Mouse (Mus musculus) c-Kit-positive CD71-positive TER-119-positive erythroid progenitor cells, embryonic 14.5 days (primary cell): Measurements from ENCODE around the gene Nrap.

ENCODE experiments used
- DNase-seq: peaks from one replicate; pipeline ENCODE4 v3.0.0-alpha.2; 2013; ENCODE audit warnings: low spot score

The Nrap gene

GRCm38 (mm10) chr19:56297264-56297663 lies 92.6 kb downstream of the Nrap start:
- DNase-seq = no peak

- no peak for DNase-seq
Measured at GRCm38 (mm10) chr19:56296668-56297067, 93.2 kb downstream of the Nrap start.

- peak; percentile 16 for DNase-seq
Measured at GRCm38 (mm10) chr19:56294654-56295399, 95.0 kb downstream of the Nrap start.

GRCm38 (mm10) chr19:56292335-56292734 lies 97.5 kb downstream of the Nrap start:
- DNase-seq = no peak

GRCm38 (mm10) chr19:56291898-56292297 lies 97.9 kb downstream of the Nrap start:
- DNase-seq = no peak

GRCm38 (mm10) chr19:56289642-56290041 lies 100.2 kb downstream of the Nrap start:
- DNase-seq = no peak

GRCm38 (mm10) chr19:56288436-56288835 lies 101.4 kb downstream of the Nrap start:
- DNase-seq = no peak

GRCm38 (mm10) chr19:56287580-56288367 lies 102.1 kb downstream of the Nrap start:
- DNase-seq = no peak

GRCm38 (mm10) chr19:56286866-56287265 lies 103.0 kb downstream of the Nrap start, which contains the start of gene Habp2:
TSS of gene Habp2 (plus strand) at chr19:56287137.
- DNase-seq = no peak

- no peak for DNase-seq
Measured at GRCm38 (mm10) chr19:56285222-56285621, 104.6 kb downstream of the Nrap start.

- no peak for DNase-seq
Measured at GRCm38 (mm10) chr19:56278366-56278765, 111.5 kb downstream of the Nrap start.

GRCm38 (mm10) chr19:56277951-56278350 lies 111.9 kb downstream of the Nrap start:
- DNase-seq = no peak

- DNase-seq = no peak
Measured at GRCm38 (mm10) chr19:56277140-56277804, 112.6 kb downstream of the Nrap start.

- no peak for DNase-seq
Measured at GRCm38 (mm10) chr19:56272081-56272480, 117.8 kb downstream of the Nrap start.
